Mouse (Mus musculus): ENCODE data around the gene Tmcc3. TPM values are rescaled to one million over a fixed set of nuclear protein-coding genes. Genes with fewer than 3 reads are reported as not detected.
A peak's percentile ranks its signal among the peaks of the same experiment; 100 is the strongest.

Tmcc3 gene
- total and polyA plus RNA-seq, 2 experiments from 2014 or later, result 4.1 to 10.0 TPM

DNA sequence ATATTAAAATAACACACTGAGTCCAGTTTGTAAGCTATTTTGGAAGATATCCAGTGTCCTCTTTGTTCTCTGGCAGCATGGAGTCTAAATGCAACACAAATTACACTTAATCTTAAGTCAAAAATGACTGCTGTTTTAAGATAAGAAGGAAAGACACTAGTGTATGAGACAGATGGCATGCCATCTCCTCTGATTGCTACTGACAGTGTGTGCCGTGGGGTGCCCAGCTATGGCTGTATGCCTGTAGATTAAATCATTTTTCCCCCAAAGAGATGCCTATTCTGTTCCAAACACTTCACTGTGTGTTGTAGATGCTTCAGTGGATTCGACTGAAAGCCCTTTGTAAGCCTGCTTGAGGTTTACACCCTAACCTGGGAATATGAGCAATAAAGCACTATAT, 59.5 kb downstream of the Tmcc3 start:
- no peak overlapping the region for H3K27ac ChIP-seq (ENCODE audit: low read depth)
- DNase-seq (ENCODE audit: low spot score), result no peak
- H3K36me3 ChIP-seq (replicated peaks; ENCODE audit: control insufficient read depth, insufficient read depth, low read length), result no peaks in the 10 kb centered on the region

DNA sequence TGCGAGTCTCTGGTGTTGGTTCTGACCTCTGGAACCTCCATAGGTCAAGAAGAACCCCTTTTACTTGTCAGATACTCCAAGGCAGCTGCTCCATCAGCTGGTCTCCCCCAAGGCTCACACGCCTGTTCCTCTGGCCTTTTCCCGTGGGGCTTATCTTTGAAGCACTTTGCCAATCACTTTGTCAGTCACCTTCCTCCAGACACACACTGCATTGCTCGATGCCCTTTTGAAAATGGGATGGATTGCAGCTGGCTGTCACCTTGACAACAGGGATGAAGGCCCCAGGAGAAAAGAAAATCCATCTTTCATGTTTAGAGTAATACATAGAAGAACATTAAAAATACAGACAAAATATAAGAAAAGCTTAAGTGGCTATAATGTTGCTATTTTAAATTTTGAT, 65.2 kb downstream of the Tmcc3 start:
- no peak overlapping the region for H3K27ac ChIP-seq (ENCODE audit: low read depth)
- ATAC-seq (ENCODE audit: insufficient read depth, low read depth), result no peak
- TF ChIP-seq EP300 (IDR thresholded peaks at IDR 0.05; ENCODE audit: low read depth), result no peak
- no peak for TF ChIP-seq CTCF (IDR thresholded peaks at IDR 0.05; ENCODE audit: low read depth)
- H3K4me2 ChIP-seq (ENCODE audit: low read depth, low read length), result no peak overlapping the region
- DNase-seq (ENCODE audit: low spot score), result no peak
- no peaks in the 10 kb centered on the region for H3K36me3 ChIP-seq (replicated peaks; ENCODE audit: control insufficient read depth, insufficient read depth, low read length)
- H3K9ac ChIP-seq (replicated peaks; ENCODE audit: low read depth, low read length), result no peak overlapping the region
- no peaks in the 10 kb centered on the region for H3K9me3 ChIP-seq (replicated peaks; ENCODE audit: control insufficient read depth, low read length)
- H3K27me3 ChIP-seq (ENCODE audit: control insufficient read depth, insufficient read depth, low read length), result no peaks in the 10 kb centered on the region
- no peaks in the 10 kb centered on the region for H3K4me1 ChIP-seq (ENCODE audit: control insufficient read depth, insufficient read depth)
- H3K4me3 ChIP-seq (ENCODE audit: low read depth, low read length), result no peak overlapping the region
- 29% methylated on average over 4 of the region's 4 CpGs for WGBS

More for the DNA sequence above, 59.5 kb downstream of the Tmcc3 start:
- H3K27me3 ChIP-seq (ENCODE audit: control insufficient read depth, insufficient read depth, low read length), result no peaks in the 10 kb centered on the region
- H3K4me2 ChIP-seq (ENCODE audit: low read depth, low read length), result no peak overlapping the region
- no peaks in the 10 kb centered on the region for H3K9me3 ChIP-seq (replicated peaks; ENCODE audit: control insufficient read depth, low read length)
- no peak overlapping the region for H3K4me3 ChIP-seq (ENCODE audit: low read depth, low read length)
- ATAC-seq (ENCODE audit: insufficient read depth, low read depth), result no peak
- no peaks in the 10 kb centered on the region for H3K4me1 ChIP-seq (ENCODE audit: control insufficient read depth, insufficient read depth)
- 43% methylated on average over 2 of the region's 2 CpGs for WGBS
- no peak overlapping the region for H3K9ac ChIP-seq (replicated peaks; ENCODE audit: low read depth, low read length)
- TF ChIP-seq EP300 (IDR thresholded peaks at IDR 0.05; ENCODE audit: low read depth), result no peak
- no peak for TF ChIP-seq CTCF (IDR thresholded peaks at IDR 0.05; ENCODE audit: low read depth)

DNA sequence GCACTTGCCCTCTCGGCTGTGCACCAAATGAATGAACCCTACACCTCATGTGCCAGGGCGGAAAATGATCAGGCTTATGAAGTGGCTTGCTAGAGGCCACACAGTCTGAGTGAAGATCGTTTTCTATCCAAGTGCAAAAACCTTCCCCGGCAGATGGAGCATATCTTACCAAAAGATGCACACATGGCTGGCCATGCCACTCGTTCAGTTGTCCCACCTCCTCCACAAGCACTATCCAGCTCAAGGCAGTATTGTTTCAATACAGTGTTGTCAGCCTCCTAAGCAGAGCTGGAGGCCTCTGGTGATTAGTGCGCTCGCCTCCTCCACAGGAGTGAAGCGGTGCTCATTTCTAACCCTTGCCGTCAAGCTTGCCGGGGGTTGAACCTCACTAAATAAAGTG, 66.1 kb downstream of the Tmcc3 start:
- Histone ChIP-seq H3K4me3 (ENCODE audit: low read depth, low read length) (peak overlapping the region; percentile 26; the same call in 1 of the 2 replicates), H3K9ac (replicated peaks; ENCODE audit: low read depth, low read length) (no peak overlapping the region), H3K9me3 (replicated peaks; ENCODE audit: control insufficient read depth, low read length) (no peaks in the 10 kb centered on the region), H3K4me1 (ENCODE audit: control insufficient read depth, insufficient read depth) (no peaks in the 10 kb centered on the region), H3K4me2 (ENCODE audit: low read depth, low read length) (peak overlapping the region; percentile 53), H3K27me3 (ENCODE audit: control insufficient read depth, insufficient read depth, low read length) (no peaks in the 10 kb centered on the region), H3K27ac (ENCODE audit: low read depth) (no peak overlapping the region), H3K36me3 (replicated peaks; ENCODE audit: control insufficient read depth, insufficient read depth, low read length) (no peaks in the 10 kb centered on the region)
- DNase-seq (ENCODE audit: low spot score) (no peak), ATAC-seq (ENCODE audit: insufficient read depth, low read depth) (peak; percentile 8; the same call in 1 of the 2 replicates)
- WGBS, result 63% methylated on average over 10 of the region's 10 CpGs
- no peak for TF ChIP-seq EP300 (IDR thresholded peaks at IDR 0.05; ENCODE audit: low read depth)
- no peak for TF ChIP-seq CTCF (IDR thresholded peaks at IDR 0.05; ENCODE audit: low read depth)

DNA sequence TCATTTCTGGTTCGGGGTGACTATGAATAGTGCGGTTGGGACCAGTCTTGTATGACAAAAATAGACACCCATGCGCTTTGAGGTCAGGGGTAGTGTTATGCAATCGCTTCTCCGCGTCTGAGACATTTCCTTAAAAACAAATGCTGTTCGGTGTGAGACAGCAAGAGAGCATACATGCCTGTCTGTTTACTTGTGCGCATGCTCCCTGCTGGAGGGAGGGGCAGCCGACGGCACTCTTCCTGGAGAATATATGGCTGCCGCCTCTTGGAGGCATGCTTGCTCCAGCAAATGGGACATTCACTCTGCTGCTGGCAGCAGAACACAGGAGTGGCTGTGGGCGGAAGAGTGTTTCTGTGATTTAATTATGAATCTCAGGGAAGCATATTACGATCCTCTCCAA, 66.6 kb downstream of the Tmcc3 start:
- WGBS, result 31% methylated on average over 13 of the region's 13 CpGs
- H3K4me1 ChIP-seq (ENCODE audit: control insufficient read depth, insufficient read depth), result no peaks in the 10 kb centered on the region
- peak overlapping the region; percentile 53 for H3K4me2 ChIP-seq (ENCODE audit: low read depth, low read length)
- TF ChIP-seq EP300 (IDR thresholded peaks at IDR 0.05; ENCODE audit: low read depth) (no peak), CTCF (IDR thresholded peaks at IDR 0.05; ENCODE audit: low read depth) (peak; percentile 37)
- H3K27ac ChIP-seq (ENCODE audit: low read depth), result no peak overlapping the region
- no peaks in the 10 kb centered on the region for H3K27me3 ChIP-seq (ENCODE audit: control insufficient read depth, insufficient read depth, low read length)
- H3K4me3 ChIP-seq (ENCODE audit: low read depth, low read length), result peak overlapping the region; percentile 26
- H3K36me3 ChIP-seq (replicated peaks; ENCODE audit: control insufficient read depth, insufficient read depth, low read length), result no peaks in the 10 kb centered on the region
- H3K9me3 ChIP-seq (replicated peaks; ENCODE audit: control insufficient read depth, low read length), result no peaks in the 10 kb centered on the region
- H3K9ac ChIP-seq (replicated peaks; ENCODE audit: low read depth, low read length), result no peak overlapping the region
- DNase-seq (ENCODE audit: low spot score) (peak; percentile 67), ATAC-seq (ENCODE audit: insufficient read depth, low read depth) (peak; percentile 67)

DNA sequence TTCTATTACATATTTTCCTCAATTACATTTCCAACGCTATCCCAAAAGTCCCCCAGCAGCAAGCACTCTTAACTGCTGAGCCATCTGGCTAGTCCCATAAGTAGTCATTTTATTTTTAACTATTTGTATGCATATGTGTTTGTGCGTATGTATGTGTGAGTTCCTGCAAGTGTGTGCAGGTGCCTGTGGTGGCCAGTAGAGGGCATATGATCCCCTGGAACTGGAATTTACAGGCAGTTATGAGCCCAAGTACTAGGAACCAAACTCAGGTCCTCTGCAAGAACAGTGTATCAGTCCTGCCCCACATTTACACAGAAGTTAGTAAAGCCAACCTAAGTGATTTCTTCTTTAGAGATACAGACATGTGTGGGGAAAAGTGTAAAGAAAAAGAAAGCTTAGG, 68.3 kb downstream of the Tmcc3 start:
- Histone ChIP-seq H3K4me2 (ENCODE audit: low read depth, low read length) (no peak overlapping the region), H3K27ac (ENCODE audit: low read depth) (no peak overlapping the region), H3K36me3 (replicated peaks; ENCODE audit: control insufficient read depth, insufficient read depth, low read length) (no peaks in the 10 kb centered on the region), H3K4me3 (ENCODE audit: low read depth, low read length) (no peak overlapping the region), H3K27me3 (ENCODE audit: control insufficient read depth, insufficient read depth, low read length) (no peaks in the 10 kb centered on the region), H3K9me3 (replicated peaks; ENCODE audit: control insufficient read depth, low read length) (no peaks in the 10 kb centered on the region), H3K9ac (replicated peaks; ENCODE audit: low read depth, low read length) (no peak overlapping the region), H3K4me1 (ENCODE audit: control insufficient read depth, insufficient read depth) (no peaks in the 10 kb centered on the region)
- no peak for DNase-seq (ENCODE audit: low spot score)
- no peak for ATAC-seq (ENCODE audit: insufficient read depth, low read depth)
- WGBS, result 93% methylated on average over 2 of the region's 2 CpGs
- TF ChIP-seq EP300 (IDR thresholded peaks at IDR 0.05; ENCODE audit: low read depth), result no peak
- 0 out of 2 replicates have a peak, but pooled peaks have one; percentile 7 for TF ChIP-seq CTCF (IDR thresholded peaks at IDR 0.05; ENCODE audit: low read depth)

Measured in heart, postnatal 0 days (tissue).